Mouse (Mus musculus) embryonic facial prominence, embryonic 13.5 days (tissue): ENCODE data around the gene Smok3c. TPM values are rescaled to one million over a fixed set of nuclear protein-coding genes. Genes with fewer than 3 reads are reported as not detected.

Experiments used
- ATAC-seq: fragments of 200-750 bp; cut with Nextera tagmentation; 2 replicates; pipeline ENCODE4 v1.8.0; 2017; ENCODE audit warnings: low read depth; ENCODE audit not compliant: insufficient number of reproducible peaks, insufficient read depth, low FRiP score, low TSS enrichment
- H3K27ac ChIP-seq: fragments of 300-500 bp; sonication (generic); 2 replicates; pipeline ENCODE4 v1.5.1; 2015; ENCODE audit warnings: moderate library complexity, mild to moderate bottlenecking, inconsistent platforms
- H3K27me3 ChIP-seq: fragments of 300-500 bp; sonication (generic); 2 replicates; pipeline ENCODE4 v1.6.1; 2015; ENCODE audit warnings: mild to moderate bottlenecking, inconsistent platforms
- H3K36me3 ChIP-seq: fragments of 300-500 bp; sonication (generic); 2 replicates; pipeline ENCODE4 v1.6.1; 2015; ENCODE audit warnings: mild to moderate bottlenecking, inconsistent platforms
- H3K4me1 ChIP-seq: fragments of 300-500 bp; sonication (generic); 2 replicates; pipeline ENCODE4 v1.6.1; 2015; ENCODE audit warnings: inconsistent platforms
- H3K4me2 ChIP-seq: fragments of 300-500 bp; sonication (generic); 2 replicates; pipeline ENCODE4 v1.6.1; 2015; ENCODE audit warnings: moderate library complexity, mild to moderate bottlenecking, inconsistent platforms
- H3K4me3 ChIP-seq: fragments of 300-500 bp; sonication (generic); 2 replicates; pipeline ENCODE4 v1.5.1; 2015; ENCODE audit warnings: mild to moderate bottlenecking, inconsistent platforms
- H3K9ac ChIP-seq: fragments of 300-500 bp; sonication (generic); 2 replicates; pipeline ENCODE4 v1.6.1; 2015; ENCODE audit warnings: mild to moderate bottlenecking, inconsistent platforms
- H3K9me3 ChIP-seq: fragments of 300-500 bp; sonication (generic); 2 replicates; pipeline ENCODE4 v1.6.1; 2016; ENCODE audit warnings: inconsistent platforms
- WGBS: fragments of 180-500 bp; shearing (Covaris S2); methylation state at CpG from one replicate; pipeline ENCODE4 v1.1.7; 2015; ENCODE audit warnings: mixed read lengths; 5-methylcytosine and 5-hydroxymethylcytosine counted together
- polyA plus RNA-seq: library from polyadenylated mRNA; unstranded; fragments of >200 nt; fragmentation: Nextera tagmentation; extraction: Ambion mirVana; gene quantifications from 2 replicates; pipeline ENCODE4 v1.2.1, GENCODE M21; 2015

Smok3c gene
- polyA plus RNA-seq, 1 experiment from 2014 or later: not detected

DNA sequence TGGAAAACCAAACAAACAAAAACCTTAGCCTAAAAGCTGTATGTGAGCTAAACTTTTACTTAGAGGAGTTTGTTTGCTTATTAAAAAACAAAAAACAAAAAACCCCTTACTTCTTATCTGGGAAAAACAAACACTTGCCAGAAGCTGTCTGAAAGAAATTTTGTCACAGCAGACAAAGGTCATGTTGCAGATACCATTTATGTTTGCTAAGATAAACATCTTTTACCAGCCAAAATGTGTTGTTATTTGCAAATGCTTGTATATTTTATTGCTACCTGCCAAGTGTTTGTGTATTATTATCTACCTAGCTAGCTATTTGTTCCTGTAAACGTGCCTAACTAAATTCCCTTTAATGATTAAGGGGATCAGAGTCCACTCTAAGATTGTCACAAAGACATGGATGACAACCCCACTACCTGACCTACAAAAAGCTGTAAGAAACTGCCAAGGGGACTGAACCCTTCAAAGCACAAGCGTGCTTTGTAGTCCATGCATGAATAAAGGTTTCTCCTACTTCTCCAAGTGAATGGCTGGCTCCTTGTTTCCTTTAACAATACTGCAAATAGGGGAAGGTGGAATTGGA lies 30.4 kb downstream of the Smok3c start:
- 59% methylated on average over 2 of the region's 2 CpGs for WGBS
- H3K4me2 ChIP-seq: no peak overlapping the region
- H3K27ac ChIP-seq: no peak overlapping the region
- H3K36me3 ChIP-seq: peaks cover 4% of the 10 kb centered on the region; the same call in 1 of the 2 replicates
- no peaks in the 10 kb centered on the region for H3K9me3 ChIP-seq
- H3K4me1 ChIP-seq: peaks cover 10% of the 10 kb centered on the region
- no peak overlapping the region for H3K4me3 ChIP-seq
- H3K27me3 ChIP-seq: 0 out of 2 replicates have a peak, but pooled peaks cover 3% of the 10 kb centered on the region
- ATAC-seq: no peak
- H3K9ac ChIP-seq: no peak overlapping the region

GRCm38 (mm10) chr5:138083936-138084335 lies 30.9 kb downstream of the Smok3c start:
- H3K9ac ChIP-seq: no peak overlapping the region
- H3K4me2 ChIP-seq: no peak overlapping the region
- peaks cover 4% of the 10 kb centered on the region; the same call in 1 of the 2 replicates for H3K36me3 ChIP-seq
- peaks cover 10% of the 10 kb centered on the region for H3K4me1 ChIP-seq
- no peak overlapping the region for H3K27ac ChIP-seq
- WGBS: 93% methylated on average over 2 of the region's 2 CpGs
- no peaks in the 10 kb centered on the region for H3K9me3 ChIP-seq
- ATAC-seq: no peak
- H3K4me3 ChIP-seq: no peak overlapping the region
- 0 out of 2 replicates have a peak, but pooled peaks cover 3% of the 10 kb centered on the region for H3K27me3 ChIP-seq

GRCm38 (mm10) chr5:138084507-138084906 lies 31.5 kb downstream of the Smok3c start:
- ATAC-seq: no peak
- peak overlapping the region; percentile 97 for H3K4me3 ChIP-seq
- WGBS: 68% methylated on average over 2 of the region's 2 CpGs
- peak overlapping the region; percentile 78 for H3K4me2 ChIP-seq
- H3K27me3 ChIP-seq: 0 out of 2 replicates have a peak, but pooled peaks cover 3% of the 10 kb centered on the region
- H3K9ac ChIP-seq: no peak overlapping the region; the same call in 1 of the 2 replicates
- no peaks in the 10 kb centered on the region for H3K9me3 ChIP-seq
- H3K4me1 ChIP-seq: peaks cover 10% of the 10 kb centered on the region
- peaks cover 4% of the 10 kb centered on the region; the same call in 1 of the 2 replicates for H3K36me3 ChIP-seq
- H3K27ac ChIP-seq: no peak overlapping the region

GRCm38 (mm10) chr5:138084996-138085395 lies 32.0 kb downstream of the Smok3c start, which contains the start of gene Zkscan1:
TSS of gene Zkscan1 (plus strand) at chr5:138085084.
- Histone ChIP-seq H3K27ac (peak within 1 kb of the TSS; percentile 85), H3K4me2 (peak within 1 kb of the TSS; percentile 78), H3K4me3 (peak within 1 kb of the TSS; percentile 97), H3K9me3 (no peaks in the 10 kb centered on the region), H3K9ac (peak within 1 kb of the TSS; percentile 98), H3K4me1 (peaks cover 10% of the 10 kb centered on the region), H3K27me3 (0 out of 2 replicates have a peak, but pooled peaks cover 3% of the 10 kb centered on the region), H3K36me3 (peaks cover 4% of the 10 kb centered on the region; the same call in 1 of the 2 replicates)
- under 1% methylated on average over 27 of the region's 27 CpGs for WGBS
- peak; percentile 79 for ATAC-seq

DNA sequence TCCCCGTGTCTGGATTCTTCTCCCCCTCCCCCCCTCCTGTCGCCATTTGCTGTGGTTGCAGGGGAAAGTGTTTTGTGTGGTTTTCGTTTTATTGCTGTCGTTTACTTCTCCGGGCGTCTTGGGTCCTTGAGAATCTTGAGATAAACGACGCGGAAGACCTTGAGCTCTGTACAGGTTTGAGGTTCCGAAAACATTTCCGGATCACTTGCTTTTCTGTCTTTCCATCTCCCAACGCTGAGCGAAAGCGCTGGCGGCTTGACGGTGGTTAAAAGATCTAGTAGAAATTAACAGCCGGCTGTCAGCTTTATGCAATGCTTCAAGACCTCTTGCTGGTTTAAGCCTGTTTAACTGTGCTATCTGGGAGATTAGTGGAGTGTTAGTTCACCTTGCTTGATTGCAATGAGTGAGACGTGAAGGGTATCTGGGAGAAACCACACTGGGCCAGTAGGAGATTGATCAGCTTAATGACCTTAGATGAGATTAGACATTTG lies 32.5 kb downstream of the Smok3c start:
- 0 out of 2 replicates have a peak, but pooled peaks cover 3% of the 10 kb centered on the region for H3K27me3 ChIP-seq
- no peaks in the 10 kb centered on the region for H3K9me3 ChIP-seq
- H3K36me3 ChIP-seq: peaks cover 4% of the 10 kb centered on the region; the same call in 1 of the 2 replicates
- ATAC-seq: no peak
- H3K4me3 ChIP-seq: peak overlapping the region; percentile 97
- H3K4me1 ChIP-seq: peaks cover 10% of the 10 kb centered on the region
- H3K27ac ChIP-seq: peak overlapping the region; percentile 85
- H3K9ac ChIP-seq: peak overlapping the region; percentile 98
- peak overlapping the region; percentile 78 for H3K4me2 ChIP-seq
- 0% methylated on average over 18 of the region's 18 CpGs for WGBS

DNA sequence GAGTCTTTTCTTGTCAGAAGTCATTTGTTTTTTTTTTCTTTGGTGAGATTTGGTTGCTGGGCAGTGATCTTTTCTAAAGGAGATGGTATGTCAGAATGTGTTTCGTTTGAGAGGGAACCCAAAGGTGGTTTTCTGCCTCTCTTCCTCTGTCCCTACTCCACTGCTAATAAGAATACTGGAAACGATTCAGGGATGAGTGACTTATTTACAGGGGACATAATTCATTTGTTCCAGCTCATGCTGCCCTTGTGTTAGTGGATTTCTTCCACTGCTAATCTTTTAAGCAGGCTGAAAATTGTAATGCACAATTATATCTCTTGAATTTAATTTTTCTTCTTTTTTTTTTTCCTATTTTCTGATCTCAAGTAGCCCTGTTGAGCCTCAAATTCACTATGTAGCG lies 33.8 kb downstream of the Smok3c start:
- Histone ChIP-seq H3K27me3 (0 out of 2 replicates have a peak, but pooled peaks cover 3% of the 10 kb centered on the region), H3K27ac (no peak overlapping the region), H3K4me1 (peaks cover 10% of the 10 kb centered on the region), H3K36me3 (peaks cover 4% of the 10 kb centered on the region; the same call in 1 of the 2 replicates), H3K9me3 (no peaks in the 10 kb centered on the region), H3K4me2 (peak overlapping the region; percentile 78), H3K4me3 (peak overlapping the region; percentile 97; the same call in 1 of the 2 replicates), H3K9ac (0 out of 2 replicates have a peak overlapping the region, but pooled peaks have one; percentile 40)
- WGBS: 80% methylated on average over 3 of the region's 3 CpGs
- ATAC-seq: no peak

DNA sequence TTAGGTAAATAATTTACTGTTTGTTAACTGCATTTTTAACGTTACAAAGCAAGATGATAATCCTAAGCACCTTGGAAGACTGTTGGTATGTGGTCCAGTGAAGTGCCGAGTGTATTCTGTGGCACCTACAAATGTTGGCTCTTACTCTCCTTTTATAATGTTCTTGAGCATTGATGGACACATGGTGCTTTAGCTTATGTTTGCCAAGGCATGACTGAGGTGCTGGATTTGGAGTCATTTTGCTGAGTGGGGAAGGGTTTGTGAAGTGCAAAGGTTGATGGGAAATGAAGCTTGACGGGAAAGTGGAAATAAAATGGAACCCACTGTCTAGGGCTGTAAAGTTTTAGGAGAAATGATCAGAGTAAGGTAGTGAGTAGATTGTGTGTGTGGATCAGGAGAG lies 35.4 kb downstream of the Smok3c start:
- Histone ChIP-seq H3K4me2 (no peak overlapping the region), H3K9me3 (no peaks in the 10 kb centered on the region), H3K9ac (no peak overlapping the region), H3K4me1 (peaks cover 10% of the 10 kb centered on the region), H3K4me3 (no peak overlapping the region), H3K27ac (no peak overlapping the region), H3K27me3 (0 out of 2 replicates have a peak, but pooled peaks cover 3% of the 10 kb centered on the region), H3K36me3 (peaks cover 14% of the 10 kb centered on the region)
- WGBS: 89% methylated on average over 3 of the region's 3 CpGs
- ATAC-seq: no peak

GRCm38 (mm10) chr5:138089108-138089551 lies 36.1 kb downstream of the Smok3c start:
- 90% methylated on average over 6 of the region's 6 CpGs for WGBS

GRCm38 (mm10) chr5:138090271-138090670 lies 37.3 kb downstream of the Smok3c start:
- ATAC-seq: no peak
- Histone ChIP-seq H3K9me3 (no peaks in the 10 kb centered on the region), H3K9ac (no peak overlapping the region), H3K27me3 (no peaks in the 10 kb centered on the region), H3K4me2 (no peak overlapping the region), H3K36me3 (peaks cover 33% of the 10 kb centered on the region), H3K4me3 (no peak overlapping the region), H3K27ac (no peak overlapping the region), H3K4me1 (peaks cover 10% of the 10 kb centered on the region)
- 81% methylated on average over 3 of the region's 3 CpGs for WGBS

More at GRCm38 (mm10) chr5:138089108-138089551, 36.1 kb downstream of the Smok3c start:
- no peaks in the 10 kb centered on the region for H3K9me3 ChIP-seq
- H3K9ac ChIP-seq: no peak overlapping the region
- H3K36me3 ChIP-seq: peaks cover 22% of the 10 kb centered on the region
- H3K4me2 ChIP-seq: no peak overlapping the region
- no peak overlapping the region for H3K27ac ChIP-seq
- H3K27me3 ChIP-seq: no peaks in the 10 kb centered on the region
- H3K4me3 ChIP-seq: no peak overlapping the region
- no peak for ATAC-seq
- H3K4me1 ChIP-seq: peaks cover 10% of the 10 kb centered on the region

GRCm38 (mm10) chr5:138090737-138091136 lies 37.7 kb downstream of the Smok3c start:
- no peak for ATAC-seq
- Histone ChIP-seq H3K9ac (no peak overlapping the region), H3K4me1 (peaks cover 10% of the 10 kb centered on the region), H3K27ac (no peak overlapping the region), H3K4me3 (no peak overlapping the region), H3K4me2 (no peak overlapping the region), H3K9me3 (no peaks in the 10 kb centered on the region), H3K36me3 (peaks cover 36% of the 10 kb centered on the region), H3K27me3 (no peaks in the 10 kb centered on the region)
- WGBS: 92% methylated on average over 5 of the region's 5 CpGs

- Histone ChIP-seq H3K4me1 (no peaks in the 10 kb centered on the region), H3K4me3 (no peak overlapping the region), H3K36me3 (peaks cover 53% of the 10 kb centered on the region), H3K9ac (no peak overlapping the region), H3K27me3 (no peaks in the 10 kb centered on the region), H3K9me3 (no peaks in the 10 kb centered on the region), H3K27ac (no peak overlapping the region), H3K4me2 (no peak overlapping the region)
- ATAC-seq: no peak
- 92% methylated on average over 4 of the region's 4 CpGs for WGBS
Measured at GRCm38 (mm10) chr5:138092771-138093170, 39.8 kb downstream of the Smok3c start.

- WGBS: 95% methylated on average over 6 of the region's 6 CpGs
- H3K4me1 ChIP-seq: no peaks in the 10 kb centered on the region
- H3K27ac ChIP-seq: no peak overlapping the region
- H3K4me2 ChIP-seq: no peak overlapping the region
- no peak overlapping the region for H3K9ac ChIP-seq
- H3K4me3 ChIP-seq: no peak overlapping the region
- H3K9me3 ChIP-seq: no peaks in the 10 kb centered on the region
- no peaks in the 10 kb centered on the region for H3K27me3 ChIP-seq
- no peak for ATAC-seq
- peaks cover 70% of the 10 kb centered on the region for H3K36me3 ChIP-seq
Measured at GRCm38 (mm10) chr5:138094474-138094873, 41.5 kb downstream of the Smok3c start.
